Mouse (Mus musculus) ovary, postnatal 36 days (tissue): ENCODE results near the gene Mepce.
"Not testable (repeated sequence)": the region's sequence is repeated elsewhere in the genome, so short reads cannot be mapped to it uniquely, and the experiment has no call there.

Source experiments
- DNase-seq: peaks from one replicate; pipeline ENCODE4 v3.0.0; 2022; ENCODE audit warnings: low spot score, mixed read lengths

Gene Mepce

DNA sequence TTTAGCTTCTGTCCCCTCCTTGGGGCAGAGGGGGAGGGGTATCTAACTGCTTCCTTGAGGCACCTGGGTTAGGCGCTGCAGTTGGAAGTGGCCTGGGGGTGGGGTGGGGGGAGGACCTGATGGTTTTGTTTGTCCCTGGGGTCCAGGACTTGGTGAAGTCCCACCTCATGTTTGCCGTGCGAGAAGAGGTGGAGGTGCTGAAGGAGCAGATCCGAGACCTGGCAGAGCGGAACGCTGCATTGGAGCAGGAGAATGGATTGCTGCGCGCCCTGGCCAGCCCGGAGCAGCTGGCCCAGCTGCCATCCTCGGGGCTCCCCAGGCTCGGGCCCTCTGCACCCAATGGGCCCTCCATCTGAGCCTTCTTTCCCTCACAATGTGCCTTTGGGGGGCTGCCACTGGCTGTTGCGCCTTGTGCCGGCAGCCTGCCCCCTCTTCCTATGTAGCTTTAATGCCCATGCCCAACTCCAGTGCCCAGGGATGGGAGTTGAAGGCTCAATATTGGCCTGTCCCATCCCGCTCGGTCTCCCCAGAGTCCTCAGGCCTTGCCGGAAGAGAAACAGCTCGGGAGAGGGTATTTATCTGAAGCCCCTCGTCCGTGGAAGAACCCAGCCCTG lies 28.4 kb downstream of the Mepce start:
- DNase-seq, result no peak

DNA sequence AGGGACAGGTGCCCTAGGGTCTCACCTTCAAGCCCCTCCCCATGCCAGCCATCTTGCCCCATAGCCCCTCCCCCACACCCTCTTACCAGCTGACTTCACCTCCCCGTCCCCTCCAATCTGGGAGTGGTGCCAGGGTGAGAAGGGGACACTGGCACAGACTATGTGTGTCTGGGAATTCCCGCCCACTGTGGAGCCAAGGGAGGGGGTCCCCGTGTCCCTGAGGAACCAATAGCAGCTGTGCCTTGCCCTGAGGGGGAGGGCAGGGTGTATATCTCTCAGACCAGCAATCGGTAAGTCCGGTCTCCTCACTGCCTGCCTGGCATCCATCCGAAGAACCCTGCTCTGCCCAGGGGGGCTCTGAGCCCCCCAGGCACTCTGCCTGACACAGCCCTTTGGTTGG lies 29.6 kb downstream of the Mepce start:
- peak; percentile 23 for DNase-seq

DNA sequence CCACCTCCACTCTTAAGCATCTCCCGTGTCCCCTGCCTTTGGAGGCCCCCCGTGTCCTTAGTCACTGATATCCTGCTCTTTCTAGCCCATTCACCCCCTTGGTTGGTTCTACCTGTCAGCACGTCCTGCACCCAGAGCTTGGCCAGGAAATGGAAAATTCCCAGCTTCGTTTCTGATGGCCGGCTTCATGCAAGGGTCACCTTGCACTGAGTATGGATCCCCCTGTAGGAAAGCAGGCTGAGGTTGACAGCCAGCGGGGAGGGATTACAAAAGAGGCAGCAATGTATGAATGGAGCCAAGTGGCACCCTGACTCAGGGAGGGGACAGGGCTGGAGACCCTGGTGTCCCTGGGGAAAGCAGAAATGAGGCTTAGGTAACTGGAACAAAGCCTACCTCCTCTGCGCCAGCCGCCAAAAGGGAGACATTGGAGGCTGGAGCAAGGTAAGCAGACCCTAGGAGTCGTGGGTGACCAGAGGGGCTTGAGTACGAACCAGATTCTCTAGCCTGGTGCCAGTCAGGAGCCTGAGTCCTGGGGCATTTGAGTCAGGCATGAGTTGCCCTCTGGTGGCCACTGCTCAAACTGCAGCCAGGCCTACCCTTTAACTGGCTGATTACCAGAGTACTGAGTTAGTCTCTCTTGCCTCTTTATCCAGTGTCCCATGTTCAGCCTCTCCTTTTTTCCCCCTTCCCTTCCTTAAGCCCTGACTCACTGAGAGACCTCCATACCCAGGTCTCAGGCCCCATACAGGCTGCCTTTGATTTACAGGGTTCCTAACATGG lies 30.4 kb downstream of the Mepce start:
- DNase-seq, result peak; percentile 81

DNA sequence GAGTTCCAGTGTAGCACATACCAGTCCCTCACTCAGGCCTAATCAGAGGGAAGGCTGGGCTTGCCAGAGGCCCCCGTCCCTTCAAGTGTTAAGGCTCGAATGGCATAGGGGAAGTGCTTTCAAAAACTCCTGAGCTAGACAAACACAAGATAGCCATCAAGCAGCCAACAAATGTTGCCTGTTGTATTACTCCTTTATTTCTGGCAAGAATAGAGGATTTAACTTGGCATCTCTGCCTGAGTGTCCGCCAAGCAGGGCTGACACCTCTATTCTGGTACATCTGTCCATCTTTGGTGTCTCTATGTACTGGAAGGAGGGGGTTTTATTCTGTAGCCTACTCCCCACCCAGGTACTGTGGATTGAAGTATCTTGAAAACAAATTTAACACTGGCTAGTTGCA lies 31.3 kb downstream of the Mepce start:
- DNase-seq, result no peak

DNA sequence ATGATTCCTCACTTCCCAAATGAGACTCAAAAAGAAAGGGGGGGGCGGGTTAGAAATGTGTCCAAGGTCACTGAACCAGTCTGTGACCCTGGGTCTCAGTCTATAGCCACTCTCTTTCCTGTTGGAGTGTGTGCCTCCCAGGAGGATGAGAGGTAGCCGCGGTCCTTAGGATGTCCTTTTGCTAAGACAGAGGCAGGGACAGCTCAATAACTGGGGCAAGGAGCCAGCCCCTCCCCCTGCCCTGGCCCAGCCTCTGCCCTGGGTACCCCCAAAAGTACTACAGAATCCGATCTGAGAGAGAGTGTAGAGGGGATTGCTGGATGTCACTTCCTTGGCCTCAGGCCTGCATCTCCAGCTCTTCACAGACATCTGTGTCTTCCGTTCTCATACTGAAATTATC lies 32.0 kb downstream of the Mepce start:
- DNase-seq, result no peak

DNA sequence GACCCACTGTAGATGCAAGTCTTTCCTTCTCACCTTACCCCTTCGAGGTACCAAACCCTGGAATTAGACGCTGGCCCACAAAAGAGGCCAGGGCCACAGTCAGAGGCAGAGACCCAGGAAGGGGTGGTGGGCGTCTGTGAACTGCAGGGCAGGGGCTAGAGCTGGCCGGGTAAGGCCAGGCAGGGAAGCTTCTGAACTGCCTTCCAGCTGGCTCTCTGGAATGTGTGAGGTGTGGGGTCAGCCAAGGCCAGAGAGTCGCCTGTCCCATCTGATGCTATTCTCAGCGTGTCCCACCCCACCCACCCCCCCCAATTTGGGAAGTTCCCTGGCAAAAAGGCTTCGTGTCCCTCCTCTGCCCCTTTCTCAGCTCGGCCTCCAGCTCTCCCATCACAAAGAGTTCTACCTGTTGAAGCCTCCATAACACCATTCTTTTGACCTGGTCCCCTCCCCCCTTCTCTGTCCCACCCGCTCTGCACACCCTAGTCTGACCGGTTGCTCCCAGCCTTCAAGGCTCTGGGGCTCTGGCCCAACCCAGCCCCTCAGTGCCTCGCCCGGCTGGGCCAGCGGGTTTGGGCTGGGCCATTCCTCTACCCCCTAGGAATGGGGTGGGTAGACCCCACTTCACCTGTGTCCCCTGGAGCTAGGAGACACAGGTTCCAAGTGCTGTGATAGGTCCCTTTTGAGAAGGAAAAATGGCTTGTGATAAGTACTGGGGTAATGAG lies 34.2 kb downstream of the Mepce start:
- DNase-seq, result no peak

DNA sequence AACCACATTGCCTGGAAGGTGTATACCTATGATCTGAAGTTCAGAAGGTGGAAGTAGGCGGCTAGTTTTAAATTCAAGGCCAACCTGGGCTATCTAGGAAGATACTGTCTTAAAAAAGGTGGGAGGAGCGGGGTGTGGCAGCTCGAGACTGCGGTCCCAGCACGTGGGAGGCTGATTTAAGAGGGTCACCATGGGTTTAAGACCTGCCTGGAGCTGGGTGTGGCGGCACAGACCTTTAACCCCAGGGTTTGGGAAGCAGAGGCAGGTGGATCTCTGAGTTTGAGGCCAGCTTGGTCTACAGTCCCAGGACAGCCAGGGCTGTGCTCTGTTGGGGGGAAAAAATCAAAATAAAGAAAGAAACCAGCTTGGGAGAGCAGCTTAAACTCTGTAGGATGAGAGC lies 35.5 kb downstream of the Mepce start:
- no peak for DNase-seq

DNA sequence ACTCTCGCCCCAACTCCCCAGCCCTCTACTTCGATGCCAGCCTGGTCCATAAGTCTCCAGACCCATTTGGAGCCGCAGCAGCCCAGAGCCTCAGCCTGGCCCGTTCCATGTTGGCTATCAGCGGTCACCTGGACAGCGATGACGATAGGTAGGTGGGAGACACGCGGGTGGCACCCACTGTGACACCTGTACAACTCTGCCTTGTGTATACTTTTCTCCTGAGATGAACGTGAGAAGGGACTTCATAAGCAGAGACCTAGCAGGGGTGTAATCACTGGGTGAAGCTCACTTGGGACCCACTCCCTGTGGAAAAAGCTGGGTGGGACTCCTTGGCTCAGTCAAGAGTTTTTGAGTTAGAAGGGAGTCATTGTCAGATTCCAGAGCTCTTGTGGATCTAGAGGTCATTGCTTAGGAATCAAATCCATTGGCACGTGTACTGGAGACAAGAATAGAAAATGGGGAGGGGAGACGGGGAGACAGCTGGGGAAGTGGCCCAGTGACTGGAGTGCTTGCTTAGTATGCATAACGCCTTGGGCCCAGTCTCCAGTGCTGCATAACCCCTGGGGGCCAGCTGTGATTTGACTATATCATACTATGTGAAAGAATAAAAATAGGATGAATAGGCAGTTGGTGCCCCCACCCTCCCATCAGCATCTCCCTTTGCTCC lies 36.1 kb downstream of the Mepce start:
- no peak for DNase-seq

DNA sequence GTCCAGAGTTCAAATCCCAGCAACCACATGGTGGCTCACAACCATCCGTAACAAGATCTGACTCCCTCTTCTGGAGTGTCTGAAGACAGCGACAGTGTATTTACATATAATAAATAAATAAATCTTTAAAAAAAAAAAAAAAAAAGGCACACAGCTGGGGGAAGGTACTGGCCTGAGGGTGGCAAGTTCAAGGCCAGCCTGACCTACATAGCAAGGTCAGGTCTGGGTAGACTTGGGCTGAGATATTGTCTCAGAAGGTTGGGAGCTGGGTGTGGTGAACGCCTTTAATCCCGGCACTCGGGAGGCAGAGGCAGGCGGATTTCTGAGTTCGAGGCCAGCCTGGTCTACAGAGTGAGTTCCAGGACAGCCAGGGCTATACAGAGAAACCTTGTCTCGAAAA lies 37.2 kb downstream of the Mepce start:
- DNase-seq, result not testable (repeated sequence)

DNA sequence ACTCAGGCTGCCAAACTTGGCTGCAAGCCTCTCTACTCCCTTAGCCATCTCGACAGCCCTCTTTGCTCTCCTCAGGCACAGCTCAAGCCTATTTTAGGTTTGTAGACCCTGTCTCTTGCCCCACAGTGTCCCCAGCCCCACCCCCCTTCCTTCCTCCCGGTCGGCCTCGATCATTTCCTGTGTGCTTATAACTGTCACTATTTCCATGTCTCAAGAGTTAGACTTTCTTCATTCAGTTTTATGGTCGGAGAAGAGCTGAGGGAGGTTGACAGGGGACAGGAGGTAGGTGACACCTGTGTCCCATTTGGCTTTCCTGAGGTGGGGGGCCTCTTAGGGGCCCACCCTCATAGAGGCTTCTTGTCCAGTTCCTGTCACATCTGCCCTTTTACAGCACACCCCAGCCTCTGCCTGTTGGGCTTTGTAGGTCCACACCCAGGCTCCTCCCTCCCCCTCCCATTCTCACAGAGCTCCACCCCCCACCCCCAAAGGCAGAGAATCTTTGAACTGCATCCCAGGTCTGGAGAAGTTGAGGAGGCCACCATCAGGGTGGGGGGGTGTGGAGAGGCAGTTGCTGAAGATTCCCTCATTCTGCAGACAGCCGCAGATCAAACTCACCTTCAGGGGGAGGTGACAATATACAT lies 38.1 kb downstream of the Mepce start:
- DNase-seq, result no peak

DNA sequence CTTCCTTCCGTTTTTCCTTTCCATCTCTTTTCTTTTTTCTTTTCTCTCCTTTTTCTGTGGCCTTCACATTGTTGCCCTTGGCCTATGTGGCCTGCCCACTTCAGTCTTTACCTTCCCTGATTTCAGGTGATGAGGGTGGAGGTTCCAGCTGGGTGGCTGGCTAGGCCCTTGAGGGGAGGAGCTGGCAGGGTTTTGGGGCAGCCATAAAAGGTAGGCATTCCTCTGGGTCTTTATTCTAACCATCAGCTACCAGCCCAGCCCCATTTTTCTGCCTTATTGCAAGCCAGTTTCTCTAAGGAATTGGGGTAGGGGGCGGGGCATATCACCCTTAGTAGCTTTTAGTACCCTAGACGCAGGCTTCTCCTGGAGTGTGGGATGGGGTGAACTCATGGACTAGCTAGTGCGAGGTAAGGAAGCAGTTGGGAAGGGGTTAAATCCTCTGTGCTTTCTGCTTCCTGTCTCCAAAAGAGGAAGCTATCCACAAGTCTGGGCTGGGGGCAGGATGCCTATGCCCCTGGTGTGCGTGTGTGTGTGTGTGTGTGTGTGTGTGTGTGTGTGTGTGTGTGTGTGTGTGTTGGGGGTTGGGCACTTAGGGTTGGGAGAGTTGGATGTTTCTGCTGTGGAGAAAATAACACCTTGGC lies 39.2 kb downstream of the Mepce start:
- no peak for DNase-seq

DNA sequence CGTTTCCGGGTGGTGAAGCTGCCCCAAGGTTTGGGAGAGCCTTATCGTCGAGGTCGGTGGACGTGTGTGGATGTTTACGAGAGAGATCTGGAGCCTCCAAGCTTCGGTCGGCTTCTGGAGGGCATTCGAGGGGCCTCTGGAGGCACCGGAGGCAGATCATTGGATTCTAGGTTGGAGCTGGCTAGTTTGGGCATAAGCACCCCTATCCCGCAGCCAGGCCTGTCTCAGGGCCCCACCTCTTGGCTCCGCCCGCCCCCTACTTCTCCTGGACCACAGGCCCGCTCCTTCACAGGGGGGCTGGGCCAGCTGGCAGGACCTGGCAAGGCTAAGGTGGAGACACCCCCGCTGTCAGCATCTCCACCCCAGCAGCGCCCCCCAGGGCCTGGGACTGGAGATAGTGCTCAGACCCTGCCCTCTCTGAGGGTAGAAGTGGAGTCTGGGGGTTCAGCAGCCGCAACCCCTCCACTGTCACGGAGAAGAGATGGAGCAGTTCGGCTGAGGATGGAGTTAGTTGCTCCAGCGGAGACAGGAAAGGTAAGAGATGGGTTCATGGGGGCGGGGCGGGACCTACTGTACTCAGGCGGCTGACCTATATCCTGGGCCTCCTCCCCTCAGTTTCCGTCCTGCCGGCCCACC lies 40.0 kb downstream of the Mepce start:
- DNase-seq, result peak; percentile 62

DNA sequence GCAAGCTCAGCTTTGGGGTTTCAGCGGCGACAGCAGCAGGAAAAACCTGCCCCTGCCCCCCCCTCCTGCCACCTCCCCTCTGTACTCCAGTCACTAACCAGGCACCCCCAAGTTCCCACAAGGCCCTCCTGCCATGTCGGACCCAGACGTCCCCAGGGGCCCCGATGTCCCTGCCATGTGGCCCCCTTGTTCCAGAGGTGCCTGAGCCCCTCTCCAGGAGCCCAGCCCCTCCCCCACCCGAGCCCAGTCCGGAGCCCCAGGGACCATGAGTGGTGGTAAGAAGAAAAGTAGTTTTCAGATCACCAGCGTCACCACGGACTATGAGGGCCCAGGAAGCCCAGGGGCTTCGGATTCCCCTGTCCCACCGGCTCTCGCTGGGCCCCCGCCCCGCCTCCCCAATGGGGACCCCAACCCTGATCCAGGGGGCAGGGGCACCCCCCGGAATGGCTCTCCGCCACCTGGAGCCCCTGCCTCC lies 40.6 kb downstream of the Mepce start:
- peak; percentile 40 for DNase-seq

DNA sequence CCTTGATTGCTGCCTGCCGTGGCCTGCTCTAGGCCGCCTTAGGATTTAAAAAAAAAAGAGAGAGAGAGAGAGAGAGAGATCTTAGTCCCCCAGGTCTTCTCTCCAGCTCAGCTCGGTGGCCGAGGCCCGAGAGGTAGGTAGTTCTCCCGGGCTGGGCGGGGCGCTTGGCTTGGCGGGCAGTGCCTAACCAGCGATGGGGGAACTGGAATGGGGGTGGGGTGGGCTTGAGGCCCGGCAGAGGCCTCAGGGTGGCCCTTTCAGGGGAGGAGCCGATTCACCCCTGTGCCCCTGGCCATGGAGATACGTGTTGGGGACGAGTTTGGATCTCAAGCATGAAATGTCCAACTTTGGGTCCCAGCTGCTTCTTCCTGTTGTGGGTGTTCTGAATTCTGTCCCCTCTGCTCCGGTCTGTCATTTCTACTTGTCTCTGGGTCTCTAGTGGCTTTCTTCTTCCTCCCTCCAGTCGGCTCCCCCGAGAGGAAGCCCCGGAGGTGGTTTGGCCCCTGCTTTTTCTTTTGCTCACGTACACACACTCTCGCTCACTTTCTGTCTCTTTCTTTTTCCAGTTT lies 41.1 kb downstream of the Mepce start:
- peak; percentile 74 for DNase-seq

DNA sequence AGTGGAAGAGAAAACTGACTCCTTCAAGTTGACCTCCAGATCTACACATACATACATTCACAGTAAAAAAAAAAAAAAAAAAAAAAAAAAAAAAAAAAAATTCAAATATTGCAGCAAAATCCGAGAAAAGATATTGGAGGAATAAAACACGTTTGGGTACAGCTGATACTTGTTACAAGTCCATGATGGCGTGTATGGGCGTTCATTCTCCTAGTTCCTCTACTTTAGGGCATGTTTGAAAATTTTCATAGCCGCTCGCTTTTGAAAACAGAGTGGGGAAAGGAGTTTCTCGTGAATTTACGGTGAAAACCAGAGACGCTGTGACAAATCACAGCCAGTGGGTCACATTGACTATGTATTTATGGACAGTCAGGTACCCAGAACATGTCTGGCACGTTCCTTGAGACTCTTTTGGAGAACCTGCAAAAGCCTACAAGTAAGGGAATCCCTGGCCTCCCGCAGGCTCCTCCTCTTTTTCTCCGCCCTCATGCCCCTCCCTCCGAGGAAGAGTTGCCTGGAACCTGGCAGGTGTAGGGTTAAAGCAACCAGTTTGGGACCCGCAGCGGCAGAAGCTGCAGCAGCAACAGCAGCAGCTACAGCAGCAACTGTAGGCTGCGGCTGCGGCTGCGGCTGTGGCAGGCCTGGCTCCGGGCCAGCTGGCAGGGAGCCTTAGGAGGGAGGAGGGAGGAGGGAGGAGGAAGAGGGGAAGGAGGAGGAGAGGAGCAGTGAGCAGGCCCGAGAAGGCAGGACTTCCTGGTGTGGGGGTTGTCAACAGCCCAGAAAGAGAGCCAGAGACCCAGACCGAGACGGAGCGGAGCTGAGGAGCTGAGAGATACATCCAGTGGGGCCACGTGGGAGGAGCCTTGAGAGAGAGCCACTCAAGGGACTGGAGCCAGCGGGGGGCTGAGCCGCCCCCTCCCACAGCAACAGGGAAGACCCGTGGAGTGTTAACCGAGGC lies 42.0 kb downstream of the Mepce start, which contains the start of gene Tsc22d4:
TSS of gene Tsc22d4 (plus strand) at position 517 of the 958 bp plus-strand sequence.
- peak; percentile 92 for DNase-seq

DNA sequence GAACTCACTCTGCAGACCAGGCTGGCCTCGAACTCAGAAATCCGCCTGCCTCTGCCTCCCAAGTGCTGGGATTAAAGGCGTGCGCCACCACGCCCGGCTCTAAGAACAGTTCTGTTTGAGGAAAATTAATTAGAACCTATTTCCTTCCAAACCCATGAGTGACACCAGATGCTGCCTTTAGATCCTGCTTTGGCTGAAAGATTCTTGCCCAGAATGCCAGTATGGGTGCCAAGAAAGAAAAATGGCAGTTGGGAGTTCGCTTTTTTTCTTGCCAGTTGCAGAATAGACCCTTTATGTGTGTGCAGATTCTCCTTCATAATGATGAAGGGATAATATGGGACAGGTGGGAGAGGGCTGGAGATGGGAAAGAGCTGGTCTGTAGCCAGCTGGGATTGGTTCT lies 43.3 kb downstream of the Mepce start:
- DNase-seq, result no peak

DNA sequence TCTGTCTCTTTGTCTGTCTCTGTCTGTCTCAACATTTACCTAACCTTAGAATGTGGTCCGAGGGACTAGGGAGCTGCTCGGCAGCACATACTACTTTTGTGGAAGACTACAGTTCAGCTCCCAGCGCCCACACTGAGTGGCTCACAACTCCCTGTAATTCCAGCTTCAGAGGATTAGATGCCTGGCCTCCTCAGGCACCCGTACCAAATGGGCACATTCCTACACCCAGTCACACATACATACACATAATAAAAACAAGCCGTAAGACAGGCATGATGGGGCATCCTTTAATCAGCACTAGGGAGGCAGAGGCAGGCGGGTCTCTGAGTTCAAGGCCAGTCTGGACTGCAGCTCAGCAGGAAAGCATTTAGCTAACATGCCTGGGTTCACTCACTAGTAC lies 44.6 kb downstream of the Mepce start:
- DNase-seq, result no peak

DNA sequence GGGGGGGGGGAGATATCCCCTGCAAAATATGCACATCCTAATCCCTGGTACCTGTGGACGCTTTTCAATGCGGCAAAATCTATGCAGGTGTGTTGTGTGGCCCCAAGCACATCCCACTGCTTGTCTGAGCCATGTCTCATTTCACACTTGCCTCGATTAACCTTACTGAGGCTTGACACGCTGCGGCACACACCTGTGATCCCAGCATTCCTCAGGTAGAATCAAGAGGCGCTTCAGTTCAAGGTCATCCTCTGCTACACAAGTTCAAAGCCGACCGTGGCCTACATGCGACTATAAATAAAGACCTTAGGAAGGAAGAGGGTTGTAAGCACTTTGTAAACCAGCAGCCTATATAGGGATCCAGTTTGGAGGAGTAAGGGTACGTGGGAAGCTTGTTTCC lies 45.4 kb downstream of the Mepce start:
- no peak for DNase-seq
